Mouse (Mus musculus): Measurements from ENCODE around the gene Surf1. TPM values are rescaled to one million over a fixed set of nuclear protein-coding genes. Genes with fewer than 3 reads are reported as not detected.

Surf1 gene
- 37.1 and 43.2 TPM in 2 replicates for total RNA-seq (2017)

DNA sequence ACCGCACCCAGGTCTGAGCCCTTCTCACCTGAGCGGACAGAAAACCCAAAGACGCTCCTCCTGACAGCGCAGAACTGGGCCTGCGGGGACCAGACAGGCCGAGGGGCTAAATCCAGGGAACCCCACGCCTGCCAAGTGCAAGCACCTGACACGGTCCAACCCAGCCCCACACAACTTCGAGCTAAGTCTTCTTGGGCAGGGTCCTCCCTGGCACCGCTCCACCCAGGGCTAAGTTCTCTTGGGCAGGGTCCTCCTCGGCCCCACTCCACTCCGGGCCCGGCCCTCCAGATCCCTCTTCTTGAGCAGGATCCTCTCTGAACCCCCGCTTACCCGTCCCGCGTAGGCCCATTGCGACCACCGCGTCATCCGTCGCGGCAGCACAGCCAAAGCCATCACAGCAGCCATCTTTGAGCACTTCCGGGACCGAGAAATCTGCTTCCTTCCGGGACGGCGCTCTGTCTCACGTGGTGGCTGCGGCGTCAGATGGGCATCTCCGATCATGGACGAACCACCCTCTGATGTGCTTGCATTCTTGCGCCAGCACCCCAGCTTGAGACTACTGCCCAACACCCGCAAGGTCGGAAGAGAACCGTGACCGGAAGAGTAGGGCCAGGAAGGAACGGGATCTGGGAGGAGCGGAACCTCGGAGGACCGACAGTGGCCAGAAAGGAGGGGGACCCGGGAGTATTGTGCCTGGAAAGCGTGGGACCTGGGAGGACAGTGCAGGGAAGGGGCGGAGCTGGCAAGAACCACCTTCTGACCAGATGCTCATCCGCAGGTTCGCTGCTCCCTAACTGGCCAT lies at the start of gene Surf1, which contains the start of gene Surf2:
Gene Surf1, minus strand, starts transcription at position 604 of the 802 bp plus-strand sequence.
Gene Surf2, plus strand, starts transcription at position 441 of the 802 bp plus-strand sequence.
- ATAC-seq (replicated peaks; ENCODE audit: low read depth, poor library complexity, severe bottlenecking) = peak; percentile 86

DNA sequence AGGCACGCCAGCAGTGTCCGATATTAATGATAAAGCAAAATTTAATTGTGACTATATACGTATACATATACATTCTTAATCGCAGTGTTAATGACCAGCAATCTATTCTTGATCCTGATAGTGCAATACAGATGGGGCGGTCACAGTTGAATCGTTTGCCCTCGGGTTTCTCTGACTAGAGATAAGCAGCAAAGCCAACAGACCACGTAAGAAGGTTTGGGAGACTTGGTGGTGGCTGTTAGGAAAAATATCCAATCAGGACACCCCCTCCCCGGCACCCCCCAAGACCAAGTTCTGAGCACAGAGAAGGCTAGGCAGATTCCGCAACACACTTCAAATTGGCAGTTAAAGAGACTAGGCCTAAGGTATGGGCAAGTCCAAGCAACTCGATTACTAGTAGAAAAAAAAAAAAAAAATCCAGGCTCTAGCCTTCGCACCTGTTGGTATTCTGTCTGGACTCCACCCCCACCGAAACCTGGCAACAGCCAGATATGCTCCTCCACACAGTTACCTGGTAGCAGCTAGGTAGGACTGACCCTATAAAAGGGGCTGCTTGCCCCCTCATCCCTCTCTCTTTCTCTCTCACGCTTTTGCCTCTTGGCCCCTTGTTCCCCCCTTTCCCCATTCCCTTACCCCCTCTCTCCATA lies 48.5 kb upstream of the Surf1 start:
- ATAC-seq (replicated peaks; ENCODE audit: low read depth, poor library complexity, severe bottlenecking) = 0 out of 2 replicates have a peak, but pooled peaks have one; percentile 2

DNA sequence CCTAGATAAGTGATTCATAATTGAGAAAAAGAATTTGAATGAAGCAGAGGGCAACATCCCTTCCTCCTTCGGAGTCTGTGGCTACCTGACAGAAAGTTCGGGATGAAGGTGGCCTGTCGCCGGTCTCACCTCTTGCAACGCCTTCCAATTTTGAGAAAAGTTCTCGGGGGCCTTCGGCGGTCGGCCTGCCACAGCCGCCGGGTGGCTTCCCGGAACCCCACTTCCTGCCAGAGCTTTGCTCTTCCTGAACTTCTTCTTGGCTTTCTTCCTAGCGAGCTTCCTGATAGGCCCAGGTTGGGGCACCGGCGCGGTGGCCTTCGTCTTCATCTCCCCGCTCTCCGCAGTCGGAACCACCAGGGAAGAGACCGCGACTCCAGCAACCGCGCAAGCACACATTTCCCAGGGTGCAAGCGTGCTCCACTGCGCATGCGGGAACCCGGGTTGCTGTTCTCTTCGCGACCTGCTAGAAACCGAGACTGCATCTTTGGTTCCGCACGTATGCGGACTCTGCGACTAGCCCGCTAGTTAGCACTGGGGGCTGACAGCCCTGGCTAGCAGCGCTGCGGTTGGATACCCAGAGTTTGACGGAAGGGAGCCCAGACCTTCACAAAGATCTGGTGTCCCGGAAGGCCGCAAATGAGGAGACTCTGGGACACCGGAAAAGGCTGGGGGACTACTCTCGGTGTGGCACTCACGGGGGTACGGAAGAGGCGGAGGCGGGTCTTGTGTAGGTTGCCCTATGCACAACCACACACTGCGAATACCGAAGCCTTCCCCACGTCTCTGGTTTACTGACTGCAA lies 47.8 kb upstream of the Surf1 start, which contains the start of gene Rexo4:
Gene Rexo4, minus strand, starts transcription at position 464 of the 801 bp plus-strand sequence.
- ATAC-seq (replicated peaks; ENCODE audit: low read depth, poor library complexity, severe bottlenecking) = peak; percentile 92

DNA sequence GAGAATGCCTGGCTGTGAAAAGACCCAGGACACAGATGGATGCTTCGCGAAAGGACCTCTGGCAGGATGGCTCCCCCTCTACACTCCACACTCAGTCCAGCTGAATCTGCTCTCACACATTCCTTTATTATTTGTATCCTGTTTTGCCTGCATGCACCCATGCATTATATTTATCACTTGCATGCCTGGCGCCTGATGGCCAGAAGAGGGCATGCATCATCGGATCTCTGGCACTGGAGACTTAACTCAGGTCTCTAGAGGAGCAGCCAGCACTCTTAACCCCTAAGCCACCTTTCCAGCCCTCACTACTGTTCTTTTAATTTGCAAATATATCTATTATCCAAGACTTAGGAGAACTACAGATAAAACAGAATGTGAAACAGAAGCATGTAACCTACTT lies 44.4 kb upstream of the Surf1 start:
- no peak for ATAC-seq (replicated peaks; ENCODE audit: low read depth, poor library complexity, severe bottlenecking)

DNA sequence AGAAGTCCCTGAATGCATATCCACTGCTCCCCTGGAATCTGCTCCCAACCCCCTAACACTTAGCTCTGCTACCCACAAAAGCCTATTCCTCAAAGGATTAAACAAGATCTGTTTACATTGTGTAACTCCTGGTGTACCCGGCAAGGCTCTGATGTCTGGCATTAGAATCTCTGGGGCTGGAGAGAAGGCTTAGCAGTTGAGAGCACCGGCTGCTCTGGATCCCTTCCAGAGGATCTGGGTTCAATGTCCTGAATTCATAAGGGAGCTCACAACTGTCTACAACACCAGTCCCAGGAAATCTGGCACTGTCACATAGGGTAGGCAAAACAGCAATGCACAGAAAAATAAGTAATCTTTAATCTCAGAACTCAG lies 41.1 kb upstream of the Surf1 start:
- ATAC-seq (replicated peaks; ENCODE audit: low read depth, poor library complexity, severe bottlenecking) = no peak

DNA sequence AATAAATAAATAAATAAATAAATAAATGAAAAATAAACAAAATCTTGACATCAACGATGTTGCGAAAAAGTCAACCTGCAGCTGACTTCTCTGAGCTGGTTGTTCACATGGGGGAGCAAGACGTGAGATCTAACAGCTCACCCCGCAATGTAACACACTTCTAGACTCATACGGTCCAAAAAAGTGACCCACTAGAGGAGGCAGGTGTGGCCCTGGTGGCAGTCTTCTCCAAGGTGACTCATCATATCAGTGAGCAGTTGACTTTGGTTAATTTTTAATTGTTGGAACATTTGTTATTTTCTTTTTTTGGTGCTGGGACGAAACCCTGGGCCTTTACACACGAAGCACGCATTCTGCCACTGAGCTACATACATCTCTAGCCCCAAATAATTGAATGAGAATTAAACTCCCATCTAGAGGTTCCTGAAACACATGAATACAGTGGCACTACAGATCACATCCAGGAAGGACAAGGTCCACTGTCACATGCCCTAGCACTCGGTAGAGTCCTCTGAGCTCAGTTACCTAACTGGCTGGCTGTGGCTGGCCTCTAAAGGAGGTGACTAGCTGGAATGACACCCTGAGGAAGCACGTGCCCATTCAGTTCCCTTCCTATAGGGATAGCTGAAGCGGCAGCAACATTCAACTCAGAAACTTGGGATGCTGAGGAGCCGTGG lies 40.6 kb upstream of the Surf1 start:
- ATAC-seq (replicated peaks; ENCODE audit: low read depth, poor library complexity, severe bottlenecking) = no peak

DNA sequence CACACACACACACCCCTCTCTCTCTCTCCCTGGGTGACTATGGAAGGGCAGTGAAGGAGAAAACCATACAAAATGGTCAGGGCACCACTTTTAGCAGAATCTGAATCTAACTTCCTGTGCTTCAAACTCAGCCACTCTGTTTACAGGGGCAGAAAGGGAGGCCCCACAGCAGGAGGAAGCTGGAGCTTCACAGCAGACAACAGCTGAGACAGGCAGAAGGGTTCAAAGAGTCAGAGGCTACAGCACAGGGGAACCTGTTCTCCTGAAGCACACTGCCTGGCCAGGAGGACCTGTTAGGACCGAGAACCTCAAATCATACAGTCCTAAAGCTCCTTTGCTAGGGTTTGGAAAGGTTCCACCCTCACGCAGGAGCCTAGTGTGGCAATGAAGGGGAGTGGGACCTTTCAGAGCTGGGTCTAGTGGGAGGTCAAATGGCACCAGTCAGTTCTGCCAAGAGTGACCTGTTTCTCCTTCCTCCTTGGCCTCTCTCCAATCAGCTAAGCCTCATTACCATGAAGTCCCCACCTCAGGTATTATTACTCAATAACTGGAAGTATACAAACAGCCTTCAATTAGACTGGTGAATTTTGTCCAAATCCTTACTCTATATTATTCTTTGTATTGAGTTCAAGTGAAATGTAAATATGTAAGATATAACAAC lies 38.5 kb upstream of the Surf1 start:
- no peak for ATAC-seq (replicated peaks; ENCODE audit: low read depth, poor library complexity, severe bottlenecking)

DNA sequence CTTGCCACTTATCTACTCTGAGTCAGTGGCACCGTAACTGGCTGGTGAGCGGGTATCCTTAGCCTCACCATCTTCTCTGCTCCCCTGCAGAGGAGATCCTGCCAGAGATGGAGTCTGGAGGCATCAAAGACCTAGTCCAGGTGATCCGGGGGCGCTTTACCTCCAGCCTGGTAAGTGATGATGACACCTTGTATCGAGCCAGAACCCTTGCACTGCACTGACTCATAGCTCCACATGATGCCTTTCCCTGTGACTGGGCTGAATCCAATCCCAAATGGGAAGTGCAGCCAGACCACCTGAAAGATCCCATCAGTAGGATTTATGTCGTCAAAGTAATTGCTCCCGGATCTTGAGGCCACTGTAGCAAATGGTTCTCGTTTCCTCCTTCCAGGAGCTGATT lies 36.5 kb upstream of the Surf1 start:
- no peak for ATAC-seq (replicated peaks; ENCODE audit: low read depth, poor library complexity, severe bottlenecking)

DNA sequence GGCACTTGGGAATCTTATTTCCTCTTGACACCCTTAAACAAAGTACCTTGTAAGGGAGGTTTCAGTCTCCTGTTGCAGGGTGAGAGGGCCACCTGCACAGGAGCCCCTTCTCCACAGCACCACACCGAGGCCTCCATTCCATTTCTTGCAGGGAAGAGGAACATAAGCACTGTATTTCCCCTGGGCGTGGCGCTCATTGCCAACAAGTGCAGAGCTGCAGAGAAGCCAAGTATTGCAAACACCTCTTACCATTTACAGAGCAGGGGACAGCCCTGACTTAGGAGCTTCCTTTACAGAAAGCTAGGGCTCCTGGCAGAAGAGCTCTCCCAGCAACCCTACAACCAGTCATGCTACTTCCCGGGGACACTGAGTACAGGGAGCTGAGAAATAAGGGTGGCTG lies 35.9 kb upstream of the Surf1 start:
- no peak for ATAC-seq (replicated peaks; ENCODE audit: low read depth, poor library complexity, severe bottlenecking)

DNA sequence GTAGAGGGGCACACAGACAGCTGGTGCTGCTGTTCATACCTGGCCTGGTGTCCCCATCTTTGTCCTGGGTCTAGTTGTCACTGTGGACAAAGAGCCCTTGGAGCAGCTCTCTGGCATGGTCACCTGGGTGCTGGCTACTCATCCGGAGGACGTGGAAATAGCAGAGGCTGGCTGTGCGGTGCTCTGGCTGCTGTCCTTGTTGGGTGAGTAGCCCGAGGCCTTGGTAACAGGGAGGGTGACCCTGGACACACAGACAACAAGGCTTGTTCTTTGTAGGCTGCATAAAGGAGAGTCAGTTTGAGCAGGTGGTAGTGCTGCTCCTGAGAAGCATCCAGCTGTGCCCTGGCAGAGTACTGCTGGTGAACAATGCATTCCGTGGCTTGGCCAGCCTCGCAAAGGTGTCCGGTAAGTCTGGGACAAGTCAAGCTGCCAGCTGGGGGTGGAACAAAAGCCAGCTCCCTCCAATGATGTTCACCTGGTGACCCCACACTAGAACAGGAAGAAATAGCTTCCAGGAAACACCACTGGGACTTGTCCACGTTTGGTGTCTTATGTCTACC lies 35.1 kb upstream of the Surf1 start:
- ATAC-seq (replicated peaks; ENCODE audit: low read depth, poor library complexity, severe bottlenecking) = no peak

DNA sequence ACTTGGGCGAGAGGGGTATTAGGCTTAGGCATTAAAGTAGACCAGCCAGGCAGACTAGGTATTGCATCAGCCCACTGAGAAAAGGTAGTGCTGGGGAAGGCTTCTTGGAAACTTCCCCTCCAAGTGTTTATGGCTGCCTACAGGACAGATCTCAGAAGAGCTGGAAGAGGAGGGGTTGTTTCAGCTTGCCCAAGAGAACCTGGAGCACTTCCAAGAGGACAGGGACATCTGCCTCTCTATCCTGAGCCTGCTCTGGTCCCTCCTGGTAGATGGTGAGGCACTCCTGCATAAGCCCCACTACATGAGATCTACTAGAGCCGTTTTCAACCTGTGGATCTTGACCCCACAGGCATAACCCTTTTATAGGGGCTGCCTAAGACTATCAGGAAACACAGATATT lies 34.1 kb upstream of the Surf1 start:
- no peak for ATAC-seq (replicated peaks; ENCODE audit: low read depth, poor library complexity, severe bottlenecking)

DNA sequence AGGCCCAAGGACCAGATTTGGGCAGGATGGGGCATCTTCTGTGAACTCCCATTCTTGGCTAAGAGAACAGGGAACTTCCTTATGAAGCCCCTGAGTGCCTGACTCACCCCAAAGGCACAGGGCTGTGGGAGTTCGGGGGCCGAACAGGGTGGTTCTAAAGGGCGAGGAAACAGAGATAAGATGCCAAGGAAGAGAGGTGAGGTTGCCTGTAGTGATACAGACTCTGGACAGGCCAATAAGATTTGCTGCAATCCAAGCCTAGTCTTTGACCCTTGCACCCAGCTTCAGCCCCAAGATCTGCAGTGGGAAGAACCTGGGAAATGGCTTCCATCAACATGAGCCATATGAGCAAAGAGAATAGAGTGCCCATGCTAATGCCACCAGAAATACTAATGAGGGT lies 26.9 kb upstream of the Surf1 start:
- ATAC-seq (replicated peaks; ENCODE audit: low read depth, poor library complexity, severe bottlenecking) = no peak

DNA sequence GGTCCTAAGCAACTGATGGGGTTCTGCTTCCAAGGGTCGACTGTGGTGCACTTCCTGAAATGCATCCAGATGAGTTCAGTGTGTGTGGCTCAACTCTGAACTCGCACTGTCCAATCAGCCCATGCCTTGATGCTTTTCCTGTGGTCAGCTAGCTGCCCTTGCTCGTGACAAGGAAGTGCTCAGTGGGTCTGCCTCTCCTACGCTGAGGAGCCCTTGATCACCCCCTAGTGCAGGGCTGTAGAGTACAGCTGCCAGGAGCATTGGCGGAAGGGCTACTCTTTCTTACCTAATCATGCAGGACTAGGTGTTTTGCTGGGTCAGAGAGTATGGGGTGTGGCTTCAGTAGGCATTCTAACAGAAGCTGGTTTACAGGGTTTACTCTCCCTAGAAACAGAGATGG lies 25.2 kb upstream of the Surf1 start:
- peak; percentile 74 for ATAC-seq (replicated peaks; ENCODE audit: low read depth, poor library complexity, severe bottlenecking)

DNA sequence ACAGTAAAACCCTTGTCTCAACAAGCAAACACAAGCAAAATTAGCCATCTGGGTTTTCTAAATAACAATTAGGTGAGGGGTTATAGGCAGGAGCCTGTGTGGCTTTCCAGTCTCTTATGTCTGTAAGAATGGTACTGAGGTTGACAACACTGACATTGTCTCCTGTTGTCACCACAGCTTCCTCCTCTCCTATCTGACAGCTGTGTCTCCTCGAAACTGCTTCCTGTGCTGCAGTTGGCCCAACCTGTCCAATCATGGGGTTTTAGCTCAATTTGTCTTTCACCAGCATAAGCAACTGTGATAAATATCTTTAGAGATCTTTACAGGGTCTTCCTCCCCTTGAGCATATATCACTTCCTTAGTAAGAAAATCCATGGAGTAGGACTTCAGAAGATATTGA lies 20.1 kb upstream of the Surf1 start:
- ATAC-seq (replicated peaks; ENCODE audit: low read depth, poor library complexity, severe bottlenecking) = no peak; the same call in 1 of the 2 replicates

DNA sequence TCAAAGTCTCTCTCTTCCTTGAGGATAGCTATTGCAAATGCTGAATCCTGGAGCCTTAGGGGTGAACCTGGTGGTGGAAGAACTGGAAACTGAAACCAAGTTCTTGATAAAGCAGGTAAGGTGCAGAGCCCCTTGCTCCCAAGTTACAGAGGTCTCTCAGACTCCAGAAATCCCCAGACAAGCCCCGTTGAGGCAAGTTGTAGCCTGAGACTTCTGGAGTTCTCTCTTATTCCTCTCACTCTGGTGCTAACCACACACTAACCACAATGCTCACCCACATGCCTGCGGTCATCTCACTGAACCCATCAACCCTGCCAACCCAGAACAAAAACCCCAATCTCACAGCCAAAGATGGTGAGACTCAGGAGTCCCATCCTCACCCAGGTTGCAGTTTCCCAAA lies 19.0 kb upstream of the Surf1 start:
- ATAC-seq (replicated peaks; ENCODE audit: low read depth, poor library complexity, severe bottlenecking) = no peak

DNA sequence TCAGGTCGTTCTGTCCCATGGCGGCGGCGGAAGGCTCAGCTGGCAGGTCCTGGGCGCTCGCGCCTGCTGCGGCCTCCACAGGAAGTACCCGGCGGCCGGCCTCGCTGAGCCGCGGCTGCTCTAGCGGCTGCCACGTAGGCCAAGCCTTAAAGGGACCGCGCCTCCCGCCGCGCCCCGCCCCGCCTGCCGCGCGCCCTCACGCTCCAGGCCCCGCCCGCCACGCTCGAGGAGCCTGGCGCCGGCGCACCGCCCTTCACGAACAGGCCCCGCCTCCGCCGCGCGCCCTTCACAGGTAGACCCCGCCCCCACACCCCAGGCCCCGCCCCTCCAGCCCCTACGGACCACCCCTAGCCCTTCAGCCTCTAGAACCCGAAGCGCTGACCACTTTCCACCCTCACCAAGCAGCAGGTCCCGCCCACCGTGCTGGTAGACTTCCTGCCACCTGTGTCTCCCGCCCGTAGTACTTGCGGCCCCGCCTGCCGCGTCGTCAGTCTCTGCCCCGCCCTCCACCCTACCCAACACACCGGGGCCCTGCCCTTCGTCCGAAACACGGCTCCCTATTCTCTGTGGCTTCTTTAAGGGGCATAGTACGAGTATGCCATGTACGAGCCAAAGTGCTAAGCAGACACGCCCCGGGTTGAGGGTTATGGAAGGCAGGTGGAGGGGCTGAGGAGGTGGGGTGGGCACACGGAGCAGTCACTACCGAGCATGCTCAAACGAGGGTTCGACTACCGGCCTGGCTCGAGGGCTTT lies 17.1 kb upstream of the Surf1 start, which contains the start of the genes Surf4 and Stkld1:
Gene Surf4, minus strand, starts transcription at position 625 of the 752 bp plus-strand sequence.
Gene Stkld1, plus strand, starts transcription at position 744 of the 752 bp plus-strand sequence.
- peak; percentile 87 for ATAC-seq (replicated peaks; ENCODE audit: low read depth, poor library complexity, severe bottlenecking)

DNA sequence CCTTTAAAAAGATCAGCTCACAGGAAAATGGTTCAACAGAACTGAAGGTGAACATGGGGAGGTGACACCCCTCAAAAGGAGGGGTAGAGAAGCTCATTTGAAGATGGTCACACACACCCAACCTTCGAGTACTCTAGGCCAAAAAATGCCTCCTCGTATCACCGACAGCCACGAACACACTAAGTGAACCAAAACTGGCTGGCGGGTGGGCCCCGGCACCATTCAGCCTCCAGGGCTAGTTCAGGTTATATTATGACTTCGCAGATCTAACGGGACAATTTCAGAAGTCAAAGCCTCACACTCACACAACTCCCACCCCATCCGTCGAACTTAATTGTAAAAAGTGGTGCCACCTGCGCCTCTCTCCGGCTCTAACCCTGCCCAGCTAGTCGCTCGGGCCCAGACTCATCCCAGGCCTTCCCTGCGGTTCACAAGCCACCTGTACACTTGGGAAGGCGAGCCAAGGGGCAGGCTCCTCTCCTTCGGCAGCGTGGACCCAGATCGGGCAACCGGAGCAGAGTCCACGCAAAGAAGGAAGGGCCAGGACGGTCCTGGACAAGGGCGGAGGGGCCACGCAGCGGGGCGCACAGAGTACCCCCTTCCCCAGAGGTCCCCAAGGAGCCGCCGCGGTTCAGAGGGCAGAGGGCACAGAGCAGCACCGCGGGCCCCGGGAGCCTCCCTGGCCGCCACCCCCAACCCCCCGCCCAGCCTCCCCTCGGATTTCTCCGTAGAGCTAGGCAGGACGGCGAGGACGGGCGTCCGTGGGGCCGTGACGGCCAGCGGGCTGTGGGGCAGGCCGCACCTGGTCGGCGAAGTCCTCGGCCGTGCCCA lies 16.4 kb upstream of the Surf1 start:
- ATAC-seq (replicated peaks; ENCODE audit: low read depth, poor library complexity, severe bottlenecking) = no peak

DNA sequence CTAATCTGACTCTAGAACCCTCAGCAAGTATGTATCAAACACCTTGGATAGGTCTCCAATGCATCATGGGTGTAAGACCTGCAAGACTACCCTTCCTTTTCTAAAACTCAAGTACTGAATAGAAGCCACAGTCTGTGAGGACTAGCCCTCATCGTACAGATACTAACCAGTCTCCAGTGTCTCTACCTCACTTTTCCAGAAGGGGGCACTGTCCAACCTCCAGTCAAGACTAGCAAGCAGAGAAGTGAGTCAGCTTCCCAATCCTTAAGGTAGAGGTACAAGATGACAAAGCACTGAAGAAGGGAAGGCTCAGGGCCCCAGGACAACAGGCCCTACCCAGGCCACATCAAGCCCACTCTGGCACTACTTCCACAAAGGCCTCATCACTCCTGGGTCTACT lies 14.1 kb upstream of the Surf1 start:
- peak; percentile 45; the same call in 1 of the 2 replicates for ATAC-seq (replicated peaks; ENCODE audit: low read depth, poor library complexity, severe bottlenecking)
